Comparison of ENCODE assay signal across 7 mouse cellular contexts in genomic region chr7:126799050-126799467, GRCm38 (mm10). TPM values are rescaled to one million over a fixed set of nuclear protein-coding genes. Genes with fewer than 3 reads are reported as not detected.
A peak's percentile ranks its signal among the peaks of the same experiment; 100 is the strongest.
DNase-seq lines count a peak whose midpoint lies in the region; ATAC-seq lines count a peak whose summit lies in the region.

No protein-coding gene starts in this region.

- peak overlapping the region; percentile 83 for H3K4me3 ChIP-seq in intestine, embryonic 15.5 days (replicated peaks)
- H3K4me3 ChIP-seq in midbrain, embryonic 10.5 days = peak overlapping the region; percentile 96

- H3K4me1 ChIP-seq in intestine, embryonic 15.5 days (replicated peaks) = peaks cover 33% of the 10 kb centered on the region
- peaks cover 50% of the 10 kb centered on the region for H3K4me1 ChIP-seq in midbrain, embryonic 10.5 days

- no peaks in the 10 kb centered on the region for H3K27me3 ChIP-seq in intestine, embryonic 15.5 days (replicated peaks)
- H3K27me3 ChIP-seq in midbrain, embryonic 10.5 days (ENCODE audit: low read depth, poor library complexity, severe bottlenecking) = no peaks in the 10 kb centered on the region

- H3K4me2 ChIP-seq in intestine, embryonic 15.5 days (replicated peaks) = peak overlapping the region; percentile 82

- H3K9me3 ChIP-seq in intestine, embryonic 15.5 days = no peaks in the 10 kb centered on the region
- H3K9me3 ChIP-seq in midbrain, embryonic 10.5 days (replicated peaks) = no peaks in the 10 kb centered on the region

- H3K9ac ChIP-seq in intestine, embryonic 15.5 days = peak overlapping the region; percentile 88

- intact Hi-C loops in left cerebral cortex, postnatal 25 days (cut with DNase I) = loop anchor here (1.0 to 5.0 kb wide), 4 partner anchors 22 to 297 kb away; partner anchors contain the start of genes Atxn2l, Maz and Ypel3

- under 1% methylated on average over 36 of the region's 36 CpGs for WGBS in intestine, embryonic 15.5 days
- WGBS in midbrain, embryonic 10.5 days = under 1% methylated on average over 32 of the region's 36 CpGs

- DNase-seq in adrenal gland, adult (ENCODE audit: inconsistent age in 2 of 2, low spot score in 1 of 2) = peak; percentile 99
- DNase-seq in embryo, embryonic 10.5 days (ENCODE audit: low spot score) = peak; percentile 99
- DNase-seq in gastrocnemius, postnatal 25 days = peak; percentile 98
- DNase-seq in left cerebral cortex, postnatal 25 days (ENCODE audit: low spot score in 2 of 2) = peak; percentile 95 to 99
- DNase-seq in midbrain, embryonic 10.5 days (ENCODE audit: low spot score) = peak; percentile 97
- DNase-seq in right cerebral cortex, postnatal 4 days = peak; percentile 95

- peak; percentile 96 for ATAC-seq in intestine, embryonic 15.5 days

- H3K27ac ChIP-seq in intestine, embryonic 15.5 days = peak overlapping the region; percentile 99
- peak overlapping the region; percentile 97 for H3K27ac ChIP-seq in midbrain, embryonic 10.5 days (replicated peaks)

- peaks cover 21% of the 10 kb centered on the region for H3K36me3 ChIP-seq in intestine, embryonic 15.5 days
- peaks cover 73% of the 10 kb centered on the region for H3K36me3 ChIP-seq in midbrain, embryonic 10.5 days

RNA-seq across cellular contexts. Expression of gene Fam57b, which starts 1.6 kb away (rescaled TPM):
- 10 to 100 TPM; 50.5 to 55.3 TPM for total RNA-seq in gastrocnemius, postnatal 25 days (2021)
- polyA plus RNA-seq in intestine, embryonic 15.5 days (2015; fragmentation: Nextera tagmentation; extraction: Ambion mirVana) = 1.2 and 1.5 TPM in 2 replicates
- 10 to 100 TPM; 84.6 to 91.9 TPM for total RNA-seq in left cerebral cortex, postnatal 25 days (2021)
- polyA plus RNA-seq in midbrain, embryonic 10.5 days (2016; fragmentation: Nextera tagmentation; extraction: Ambion mirVana) = 4.1 and 7.7 TPM in 2 replicates

RNA-seq across cellular contexts. Expression of gene Ppp4c, which starts 6.8 kb away (rescaled TPM):
- 10 to 100 TPM; 21.7 to 26.8 TPM for total RNA-seq in gastrocnemius, postnatal 25 days (2021)
- polyA plus RNA-seq in intestine, embryonic 15.5 days (2015; fragmentation: Nextera tagmentation; extraction: Ambion mirVana) = 248 and 256 TPM in 2 replicates
- 10 to 100 TPM; 48.1 to 51.3 TPM for total RNA-seq in left cerebral cortex, postnatal 25 days (2021)
- 376 and 407 TPM in 2 replicates for polyA plus RNA-seq in midbrain, embryonic 10.5 days (2016; fragmentation: Nextera tagmentation; extraction: Ambion mirVana)

RNA-seq across cellular contexts. Expression of gene Tbx6, which starts 17.8 kb away (rescaled TPM):
- total RNA-seq in gastrocnemius, postnatal 25 days (2021) = under 1 TPM; 0.20 to 0.62 TPM
- polyA plus RNA-seq in intestine, embryonic 15.5 days (2015; fragmentation: Nextera tagmentation; extraction: Ambion mirVana) = 0.34 and 0.43 TPM in 2 replicates
- total RNA-seq in left cerebral cortex, postnatal 25 days (2021) = under 1 TPM in 1 of 2 experiments, not detected in 1; 0.87 TPM
- 0.42 and 0.64 TPM in 2 replicates for polyA plus RNA-seq in midbrain, embryonic 10.5 days (2016; fragmentation: Nextera tagmentation; extraction: Ambion mirVana)

RNA-seq across cellular contexts. Expression of gene Ypel3, which starts 22.3 kb away (rescaled TPM):
- total RNA-seq in gastrocnemius, postnatal 25 days (2021) = 10 to 100 TPM; 63.8 to 69.0 TPM
- polyA plus RNA-seq in intestine, embryonic 15.5 days (2015; fragmentation: Nextera tagmentation; extraction: Ambion mirVana) = 66.9 and 71.2 TPM in 2 replicates
- 100 to 1,000 TPM; 311 to 316 TPM for total RNA-seq in left cerebral cortex, postnatal 25 days (2021)
- polyA plus RNA-seq in midbrain, embryonic 10.5 days (2016; fragmentation: Nextera tagmentation; extraction: Ambion mirVana) = 41.0 and 60.5 TPM in 2 replicates

RNA-seq across cellular contexts. Expression of gene 4930451I11Rik, which starts 32.4 kb away (rescaled TPM):
- total RNA-seq in gastrocnemius, postnatal 25 days (2021) = not detected
- not detected in 2 replicates for polyA plus RNA-seq in intestine, embryonic 15.5 days (2015; fragmentation: Nextera tagmentation; extraction: Ambion mirVana)
- total RNA-seq in left cerebral cortex, postnatal 25 days (2021) = not detected
- not detected in 2 replicates for polyA plus RNA-seq in midbrain, embryonic 10.5 days (2016; fragmentation: Nextera tagmentation; extraction: Ambion mirVana)

Comparison
In these comparisons a context has a peak if more than half of its experiments do, and no peak if none do; other contexts are left out.
1. Peak in every context shown above with its lines: DNase-seq, ATAC-seq, H3K4me3 ChIP-seq and H3K27ac ChIP-seq.